Mouse (Mus musculus) small intestine, adult 2 months (tissue): Measurements from ENCODE around the gene Bmp6.

Source experiments
- CTCF ChIP-seq: fragments of 200-500 bp; IDR thresholded peaks from 2 replicates; pipeline ENCODE4 v1.5.1; 2012; ENCODE audit warnings: low read depth, mild to moderate bottlenecking, control low read depth, inconsistent platforms, low read length, moderate library complexity, mixed read lengths; ENCODE audit not compliant: insufficient replicate concordance, insufficient read length; ENCODE audit errors: extremely low read depth
- POLR2A ChIP-seq: fragments of 200-500 bp; IDR thresholded peaks from 2 replicates; pipeline ENCODE4 v1.6.1; 2012; ENCODE audit warnings: low read depth, mild to moderate bottlenecking, control low read depth, inconsistent platforms, low read length, moderate library complexity

- TF ChIP-seq CTCF (no peak), POLR2A (no peak)
Measured at GRCm38 (mm10) chr13:38386035-38386559, 41.2 kb downstream of the Bmp6 start.
